Mouse (Mus musculus) frontal cortex, postnatal 14 days (tissue): ENCODE data around the gene Supt6.
"Not testable (repeated sequence)": the region's sequence is repeated elsewhere in the genome, so short reads cannot be mapped to it uniquely, and the experiment has no call there.

Experiments
- DNase-seq, 2 experiments: peaks; one replicate each; pipeline ENCODE4 v3.0.0; 2022; ENCODE audit warnings: low spot score in 2 of 2

Gene Supt6

GRCm38 (mm10) chr11:78223586-78223985 lies 22.2 kb downstream of the Supt6 start:
- no peak for DNase-seq

DNA sequence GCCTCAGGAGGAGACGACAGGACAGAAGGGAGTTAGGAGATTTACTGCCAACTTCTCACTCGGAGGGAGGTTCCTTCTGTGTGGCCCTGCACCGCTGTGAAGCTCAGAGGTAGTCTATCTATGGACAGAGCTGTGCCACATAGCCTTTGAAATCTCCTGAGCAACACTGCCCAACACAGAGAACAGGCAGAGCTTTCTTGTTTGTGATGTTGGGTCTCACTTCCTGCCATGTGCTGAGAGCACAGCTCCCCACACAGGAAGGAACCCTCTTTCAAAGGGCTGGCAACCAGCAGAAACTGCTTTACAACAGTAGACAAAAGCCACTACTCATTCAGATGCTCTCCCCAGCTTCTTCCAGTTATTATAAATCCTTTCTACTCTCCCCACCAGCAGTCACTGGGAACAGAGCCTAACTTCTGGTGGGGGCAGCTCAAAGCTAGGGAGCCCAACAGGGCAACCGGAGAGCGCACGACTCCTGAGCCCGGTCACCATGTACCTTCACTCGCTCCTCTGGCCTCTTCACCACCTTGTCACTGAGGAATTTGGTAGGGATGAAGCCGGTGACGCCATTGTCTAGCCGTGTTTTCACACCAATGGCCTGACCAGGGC lies 30.0 kb downstream of the Supt6 start:
- no peak for DNase-seq

DNA sequence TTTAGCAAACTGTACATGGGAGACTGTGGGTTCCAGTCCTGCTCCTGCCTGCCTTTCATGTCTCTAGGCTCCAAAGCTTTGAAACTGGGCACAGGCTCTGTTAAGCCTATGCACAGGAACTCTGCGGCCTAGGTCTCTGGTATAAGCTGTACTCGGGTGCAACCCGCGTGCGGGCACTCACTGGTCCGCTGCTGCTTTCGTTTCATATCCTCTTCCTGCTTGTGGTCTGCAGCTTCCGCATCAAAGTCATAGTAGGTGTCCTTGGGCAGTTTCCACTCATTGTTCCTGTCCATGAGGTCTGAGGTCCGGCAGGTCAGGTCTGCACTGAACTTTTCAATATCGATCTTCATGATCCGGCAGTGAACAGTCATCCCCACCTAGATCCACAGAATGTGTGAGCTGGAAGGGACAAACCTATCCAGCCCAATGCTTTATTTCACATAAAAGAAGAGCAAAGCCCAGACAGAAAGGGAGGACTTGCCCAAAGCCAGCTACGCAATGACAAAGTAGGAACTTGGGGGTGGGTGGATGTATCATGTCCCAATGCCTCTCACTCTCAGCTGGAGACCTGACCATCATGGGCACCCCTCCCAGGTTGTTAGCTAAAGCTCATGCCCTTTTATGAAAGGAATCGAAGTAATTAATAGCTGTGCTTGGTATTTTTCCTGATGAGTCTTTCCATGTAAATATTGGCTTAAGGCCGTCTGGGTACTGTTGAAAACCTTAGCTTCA lies 32.5 kb downstream of the Supt6 start:
- no peak for DNase-seq

- no peak for DNase-seq
Measured at GRCm38 (mm10) chr11:78211513-78211912, 34.3 kb downstream of the Supt6 start.

GRCm38 (mm10) chr11:78210615-78211014 lies 35.2 kb downstream of the Supt6 start:
- no peak for DNase-seq

GRCm38 (mm10) chr11:78209886-78210285 lies 35.9 kb downstream of the Supt6 start:
- no peak for DNase-seq

DNA sequence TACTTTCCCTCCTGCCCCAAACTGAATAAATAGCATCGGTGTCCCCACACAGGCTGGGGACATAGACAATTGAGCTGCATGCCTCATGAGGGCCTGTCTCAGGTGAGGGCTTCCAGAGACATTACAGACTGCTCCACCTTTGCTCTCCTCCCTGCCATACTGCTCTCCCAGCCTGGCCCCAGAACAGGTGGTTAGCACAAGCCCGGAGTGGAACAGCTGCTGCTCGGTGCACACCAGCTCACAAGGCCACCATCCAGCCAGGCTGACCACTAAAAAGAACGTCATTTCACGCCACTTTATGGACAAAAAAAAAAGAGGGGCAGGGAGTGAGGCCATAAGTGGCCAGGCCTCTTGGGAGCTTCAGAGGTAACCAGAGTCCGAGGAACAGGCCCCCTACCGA lies 38.6 kb downstream of the Supt6 start:
- DNase-seq, result no peak

DNA sequence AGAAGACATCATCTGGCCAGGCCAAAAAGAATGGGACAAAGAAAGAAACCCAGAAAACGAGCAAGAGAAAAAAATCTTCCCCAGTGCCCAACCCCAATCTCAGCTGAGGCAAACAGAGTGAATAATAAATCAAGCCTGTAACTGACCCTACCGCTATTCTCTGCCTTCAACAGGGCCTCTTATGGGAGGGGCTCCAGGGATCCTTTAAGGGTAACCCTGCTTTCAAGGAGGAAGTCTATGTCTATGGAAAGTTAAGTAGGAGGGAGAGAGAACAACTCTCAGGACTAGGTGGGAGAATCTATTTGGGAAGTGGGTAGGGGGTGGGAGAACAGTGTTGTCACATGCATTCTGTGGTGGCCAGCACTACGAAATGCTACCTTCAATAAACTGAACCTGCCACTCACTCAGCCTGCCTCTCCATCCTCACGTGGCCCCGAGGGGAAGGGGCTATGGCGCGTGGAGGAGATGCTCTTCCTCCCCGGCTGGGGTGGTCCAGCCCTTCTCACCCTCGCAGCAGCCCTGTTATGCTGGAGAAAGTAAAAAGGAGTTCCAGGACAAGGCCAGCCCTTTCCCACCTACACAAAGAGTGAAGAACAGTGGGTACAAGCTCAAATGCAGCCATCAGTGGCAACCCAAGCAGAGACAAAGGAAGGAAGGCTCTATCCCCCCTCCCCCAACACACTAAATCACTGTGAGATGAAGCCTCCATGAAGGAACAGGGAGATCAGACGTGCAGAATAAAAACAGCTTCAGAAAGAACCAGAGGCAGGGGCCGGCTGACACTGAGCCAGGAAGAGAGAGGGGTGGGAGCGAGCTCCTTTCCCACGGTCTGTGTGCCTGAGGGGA lies 40.2 kb downstream of the Supt6 start:
- DNase-seq, result no peak

- DNase-seq, result no peak
Measured at GRCm38 (mm10) chr11:78204287-78204686, 41.5 kb downstream of the Supt6 start.

DNA sequence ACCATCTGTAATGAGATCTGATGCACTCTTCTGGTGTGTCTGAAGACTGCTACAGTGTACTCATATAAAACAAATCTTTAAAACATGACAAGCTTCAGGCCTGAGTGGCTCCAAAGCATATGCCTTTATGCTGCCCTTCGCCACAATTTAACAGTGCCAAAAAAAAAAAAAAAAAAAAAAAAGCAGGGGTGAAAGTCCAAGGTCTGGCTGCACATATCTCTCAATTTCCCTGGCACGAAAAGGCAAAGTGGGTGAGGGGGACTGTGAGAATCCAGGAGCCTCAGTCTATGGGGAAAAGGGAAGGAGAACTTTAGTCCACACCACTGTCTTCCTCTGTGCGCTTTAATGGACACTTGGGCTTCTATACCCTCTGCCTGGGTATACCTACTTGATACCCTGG lies 43.4 kb downstream of the Supt6 start:
- DNase-seq, result no peak

- no peak for DNase-seq
Measured at GRCm38 (mm10) chr11:78195101-78195863, 50.5 kb downstream of the Supt6 start.

DNA sequence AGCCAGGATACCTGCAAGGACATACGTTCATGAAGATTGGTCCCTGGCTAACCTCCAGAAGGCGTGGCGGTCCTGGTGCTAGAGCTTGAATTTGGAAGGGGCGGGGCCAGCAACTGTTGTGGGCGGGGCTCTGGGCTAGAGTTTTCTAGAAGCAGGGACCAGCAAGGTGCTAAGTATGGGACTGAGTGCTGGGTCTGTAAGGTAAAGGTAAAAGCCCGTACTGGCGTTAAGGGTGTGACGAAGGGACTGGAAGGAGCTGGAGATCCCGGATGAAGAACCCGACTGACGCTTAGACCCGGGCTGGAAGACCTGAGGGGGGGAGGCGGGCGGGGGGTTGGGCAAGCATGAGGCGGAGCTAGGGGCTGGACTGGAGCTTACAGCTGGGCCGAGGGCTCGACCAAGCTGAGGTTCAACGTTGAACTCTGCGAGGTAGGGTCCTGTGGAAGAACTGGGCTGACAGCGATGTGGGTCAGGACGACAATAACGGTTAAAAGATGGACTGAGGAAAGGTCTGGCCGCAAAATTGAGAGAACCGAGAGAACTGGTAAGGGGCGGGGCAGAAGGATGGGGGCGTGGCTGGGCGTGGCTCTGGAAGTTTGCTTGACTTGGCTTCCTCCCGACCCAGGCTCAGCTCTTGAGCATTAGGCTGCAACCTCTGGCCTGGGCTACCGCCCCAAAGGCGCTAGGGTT lies 51.2 kb downstream of the Supt6 start:
- no peak for DNase-seq

- DNase-seq, result no peak
Measured at GRCm38 (mm10) chr11:78193113-78193512, 52.7 kb downstream of the Supt6 start, which contains the start of gene Proca1. Gene Proca1 (plus strand): TSS chr11:78193392.

DNA sequence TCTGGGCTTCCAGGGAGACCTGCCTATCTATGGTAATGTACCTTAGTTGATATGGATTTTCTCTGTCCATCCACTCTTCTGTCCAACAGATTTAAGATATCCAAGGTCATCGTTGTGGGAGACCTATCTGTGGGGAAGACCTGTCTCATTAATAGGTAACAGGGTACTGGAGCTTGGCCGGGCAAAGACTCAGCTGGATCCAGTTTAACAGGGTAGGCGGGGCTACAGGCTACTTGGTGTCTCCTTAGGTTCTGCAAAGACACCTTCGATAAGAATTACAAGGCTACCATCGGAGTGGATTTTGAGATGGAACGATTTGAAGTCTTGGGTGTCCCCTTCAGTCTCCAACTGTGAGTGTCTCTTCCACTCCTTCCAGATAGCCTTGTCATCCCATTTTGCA lies 55.7 kb downstream of the Supt6 start:
- DNase-seq, result no peak

- DNase-seq, result peak; percentile 74 to 82
Measured at GRCm38 (mm10) chr11:78189234-78190040, 56.4 kb downstream of the Supt6 start.

DNA sequence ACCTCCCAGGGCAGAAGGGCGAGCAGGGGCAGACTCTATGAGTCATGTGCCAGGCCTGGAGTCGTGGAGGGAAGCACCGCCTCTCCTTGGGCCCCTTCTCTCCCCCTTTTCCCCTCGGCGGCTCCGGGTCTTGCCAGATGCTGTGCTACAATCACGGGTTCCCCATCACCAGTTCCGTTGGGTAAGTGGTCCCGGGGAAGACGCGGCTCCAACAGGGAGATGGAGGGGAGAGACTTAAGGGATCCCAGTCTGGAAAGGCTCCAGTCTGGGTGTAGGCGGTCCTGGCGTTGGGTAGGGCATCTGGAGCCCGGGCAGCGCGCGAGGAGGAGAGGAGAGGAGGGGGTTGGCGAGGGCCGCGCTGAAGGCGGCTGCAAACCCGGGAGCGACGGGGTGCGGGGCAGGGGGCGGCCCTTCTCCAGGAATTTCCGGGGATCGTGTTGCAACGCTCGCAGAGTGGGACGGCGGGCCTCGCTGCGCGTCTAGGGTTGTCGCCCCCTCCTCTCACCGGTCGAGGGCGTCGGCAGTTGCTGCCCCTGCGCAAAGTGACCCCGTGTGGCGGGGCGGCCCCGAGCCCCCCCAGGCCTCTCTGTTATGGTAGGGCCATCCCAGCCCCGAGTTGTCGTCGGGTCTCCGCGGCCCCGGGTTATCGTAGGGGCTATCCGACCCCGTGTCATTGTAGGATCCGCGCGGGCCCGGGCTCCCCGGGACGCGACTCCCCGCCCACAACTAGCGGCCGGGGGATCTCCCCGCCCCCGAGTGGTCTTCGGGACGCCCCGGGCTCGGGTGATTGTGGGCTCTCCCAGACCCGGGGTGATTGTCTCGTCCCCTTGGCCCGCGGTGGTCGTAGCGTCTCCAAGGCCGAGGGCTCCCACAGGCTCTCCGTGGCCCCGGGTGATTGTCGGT lies 57.2 kb downstream of the Supt6 start, which contains the start of gene Rab34:
TSS of gene Rab34 (plus strand) at position 100 of the 903 bp plus-strand sequence.
- peak; percentile 73 for DNase-seq

- not testable (repeated sequence) for DNase-seq
Measured at GRCm38 (mm10) chr11:78184702-78185101, 61.1 kb downstream of the Supt6 start.

GRCm38 (mm10) chr11:78183884-78184514 lies 61.8 kb downstream of the Supt6 start:
- DNase-seq, result no peak
